Mouse (Mus musculus): Measurements from ENCODE around the gene Gm4792. TPM values are rescaled to one million over a fixed set of nuclear protein-coding genes. Genes with fewer than 3 reads are reported as not detected.

The Gm4792 gene
- polyA plus RNA-seq, 1 experiment from 2014 or later = not detected

- H3K4me1 ChIP-seq (replicated peaks; ENCODE audit: insufficient read depth, low read length) = no peaks in the 10 kb centered on the region
- H3K9ac ChIP-seq (ENCODE audit: low read depth, low read length) = no peak overlapping the region
- H3K27me3 ChIP-seq (ENCODE audit: insufficient read depth, low read length) = 0 out of 2 replicates have a peak, but pooled peaks cover 5% of the 10 kb centered on the region
- no peak overlapping the region for H3K4me2 ChIP-seq (ENCODE audit: low read length)
- WGBS = 51% methylated on average over 7 of the region's 9 CpGs
- no peak overlapping the region for H3K4me3 ChIP-seq (replicated peaks; ENCODE audit: low read depth, low read length)
- no peaks in the 10 kb centered on the region for H3K9me3 ChIP-seq (replicated peaks; ENCODE audit: low read length)
- no peak for TF ChIP-seq CTCF (IDR thresholded peaks at IDR 0.05; ENCODE audit: low read depth)
- no peaks in the 10 kb centered on the region for H3K36me3 ChIP-seq (ENCODE audit: insufficient read depth, low read length)
- no peak overlapping the region for H3K27ac ChIP-seq
- DNase-seq (ENCODE audit: low spot score) (no peak), ATAC-seq (replicated peaks; ENCODE audit: low FRiP score, low read depth) (no peak)
Measured at GRCm38 (mm10) chr10:94310499-94311267, 12.2 kb upstream of the Gm4792 start.

GRCm38 (mm10) chr10:94305526-94305925 is 7.0 kb upstream of the Gm4792 start:
- no peak for TF ChIP-seq CTCF (IDR thresholded peaks at IDR 0.05; ENCODE audit: low read depth)
- no peak overlapping the region for H3K4me2 ChIP-seq (ENCODE audit: low read length)

GRCm38 (mm10) chr10:94304064-94304657 is 5.7 kb upstream of the Gm4792 start:
- ATAC-seq (replicated peaks; ENCODE audit: low FRiP score, low read depth) (no peak), DNase-seq (ENCODE audit: low spot score) (no peak)
- no peaks in the 10 kb centered on the region for H3K36me3 ChIP-seq (ENCODE audit: insufficient read depth, low read length)
- no peaks in the 10 kb centered on the region for H3K4me1 ChIP-seq (replicated peaks; ENCODE audit: insufficient read depth, low read length)
- H3K9me3 ChIP-seq (replicated peaks; ENCODE audit: low read length) = no peaks in the 10 kb centered on the region
- 75% methylated on average over 9 of the region's 9 CpGs for WGBS
- H3K27ac ChIP-seq = no peak overlapping the region
- no peak overlapping the region for H3K9ac ChIP-seq (ENCODE audit: low read depth, low read length)
- no peak overlapping the region for H3K4me2 ChIP-seq (ENCODE audit: low read length)
- no peak overlapping the region for H3K4me3 ChIP-seq (replicated peaks; ENCODE audit: low read depth, low read length)
- no peaks in the 10 kb centered on the region for H3K27me3 ChIP-seq (ENCODE audit: insufficient read depth, low read length)
- no peak for TF ChIP-seq CTCF (IDR thresholded peaks at IDR 0.05; ENCODE audit: low read depth)

More at GRCm38 (mm10) chr10:94305526-94305925, 7.0 kb upstream of the Gm4792 start:
- H3K27ac ChIP-seq = no peak overlapping the region
- H3K4me1 ChIP-seq (replicated peaks; ENCODE audit: insufficient read depth, low read length) = no peaks in the 10 kb centered on the region
- H3K36me3 ChIP-seq (ENCODE audit: insufficient read depth, low read length) = no peaks in the 10 kb centered on the region
- ATAC-seq (replicated peaks; ENCODE audit: low FRiP score, low read depth) = no peak
- no peaks in the 10 kb centered on the region for H3K27me3 ChIP-seq (ENCODE audit: insufficient read depth, low read length)
- H3K9me3 ChIP-seq (replicated peaks; ENCODE audit: low read length) = no peaks in the 10 kb centered on the region
- no peak overlapping the region for H3K9ac ChIP-seq (ENCODE audit: low read depth, low read length)
- WGBS = 55% methylated on average over 5 of the region's 5 CpGs
- peak; percentile 65 for DNase-seq (ENCODE audit: low spot score)
- no peak overlapping the region for H3K4me3 ChIP-seq (replicated peaks; ENCODE audit: low read depth, low read length)

GRCm38 (mm10) chr10:94299301-94299700 is 798 bp upstream of the Gm4792 start:
- Histone ChIP-seq H3K4me3 (replicated peaks; ENCODE audit: low read depth, low read length) (no peak overlapping the region), H3K9ac (ENCODE audit: low read depth, low read length) (no peak overlapping the region), H3K27me3 (ENCODE audit: insufficient read depth, low read length) (no peaks in the 10 kb centered on the region), H3K9me3 (replicated peaks; ENCODE audit: low read length) (no peaks in the 10 kb centered on the region), H3K4me1 (replicated peaks; ENCODE audit: insufficient read depth, low read length) (no peaks in the 10 kb centered on the region), H3K4me2 (ENCODE audit: low read length) (no peak overlapping the region), H3K36me3 (ENCODE audit: insufficient read depth, low read length) (no peaks in the 10 kb centered on the region), H3K27ac (no peak overlapping the region)
- TF ChIP-seq CTCF (IDR thresholded peaks at IDR 0.05; ENCODE audit: low read depth) = no peak
- 82% methylated on average over 2 of the region's 2 CpGs for WGBS
- no peak for ATAC-seq (replicated peaks; ENCODE audit: low FRiP score, low read depth)
- no peak for DNase-seq (ENCODE audit: low spot score)

- TF ChIP-seq CTCF (IDR thresholded peaks at IDR 0.05; ENCODE audit: low read depth) = no peak
- DNase-seq (ENCODE audit: low spot score) = no peak
- H3K9ac ChIP-seq (ENCODE audit: low read depth, low read length) = no peak overlapping the region
- H3K27me3 ChIP-seq (ENCODE audit: insufficient read depth, low read length) = no peaks in the 10 kb centered on the region
- no peak overlapping the region for H3K27ac ChIP-seq
- no peak overlapping the region for H3K4me2 ChIP-seq (ENCODE audit: low read length)
- no peak overlapping the region for H3K4me3 ChIP-seq (replicated peaks; ENCODE audit: low read depth, low read length)
- ATAC-seq (replicated peaks; ENCODE audit: low FRiP score, low read depth) = no peak
- no peaks in the 10 kb centered on the region for H3K36me3 ChIP-seq (ENCODE audit: insufficient read depth, low read length)
- no peaks in the 10 kb centered on the region for H3K4me1 ChIP-seq (replicated peaks; ENCODE audit: insufficient read depth, low read length)
- 84% methylated on average over 5 of the region's 5 CpGs for WGBS
- H3K9me3 ChIP-seq (replicated peaks; ENCODE audit: low read length) = no peaks in the 10 kb centered on the region
Measured at GRCm38 (mm10) chr10:94295923-94296605, 2.4 kb downstream of the Gm4792 start.

- Histone ChIP-seq H3K4me2 (ENCODE audit: low read length) (no peak overlapping the region), H3K4me3 (replicated peaks; ENCODE audit: low read depth, low read length) (no peak overlapping the region), H3K9me3 (replicated peaks; ENCODE audit: low read length) (no peaks in the 10 kb centered on the region), H3K27ac (no peak overlapping the region), H3K9ac (ENCODE audit: low read depth, low read length) (no peak overlapping the region), H3K4me1 (replicated peaks; ENCODE audit: insufficient read depth, low read length) (no peaks in the 10 kb centered on the region), H3K27me3 (ENCODE audit: insufficient read depth, low read length) (no peaks in the 10 kb centered on the region), H3K36me3 (ENCODE audit: insufficient read depth, low read length) (no peaks in the 10 kb centered on the region)
- TF ChIP-seq CTCF (IDR thresholded peaks at IDR 0.05; ENCODE audit: low read depth) = no peak
- WGBS = 42% methylated on average over 6 of the region's 6 CpGs
- DNase-seq (ENCODE audit: low spot score) (no peak), ATAC-seq (replicated peaks; ENCODE audit: low FRiP score, low read depth) (no peak)
Measured at GRCm38 (mm10) chr10:94294933-94295750, 3.4 kb downstream of the Gm4792 start.
